Mouse (Mus musculus) gastrocnemius, postnatal 25 days (tissue): ENCODE data around the gene Mrtfb. TPM values are rescaled to one million over a fixed set of nuclear protein-coding genes. Genes with fewer than 3 reads are reported as not detected.

Experiments used
- DNase-seq: peaks from one replicate; pipeline ENCODE4 v3.0.0; 2022
- total RNA-seq, 2 experiments: library from RNA; stranded (reverse); gene quantifications; 1 replicate in 1 of 2; 2 replicates in 1 of 2; pipeline ENCODE4 v1.2.3; 2021

The Mrtfb gene
- total RNA-seq, 2 experiments from 2014 or later = 18.8 to 20.7 TPM

GRCm38 (mm10) chr16:13351268-13351667 is 95.0 kb downstream of the Mrtfb start:
- DNase-seq = no peak

GRCm38 (mm10) chr16:13353927-13354326 is 97.6 kb downstream of the Mrtfb start:
- no peak for DNase-seq

DNA sequence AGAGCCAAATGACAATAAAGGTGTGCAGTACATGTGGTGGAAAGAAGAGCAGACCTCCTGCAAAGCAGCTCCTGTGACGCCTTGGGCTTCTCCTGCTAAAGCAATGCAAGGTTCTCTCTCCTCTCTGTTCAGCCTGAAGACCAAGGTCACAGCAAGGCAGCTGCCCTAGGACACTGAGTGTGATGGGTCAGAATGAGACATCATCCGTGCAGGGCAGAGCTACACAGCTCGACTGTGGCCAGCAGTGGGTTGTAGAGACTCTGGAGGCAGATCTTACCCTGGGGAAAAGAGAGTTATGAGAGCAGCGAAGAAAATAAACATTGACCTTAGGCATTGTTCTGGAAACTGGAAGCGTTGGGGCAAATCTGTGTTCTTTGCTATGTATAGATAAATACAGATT is 98.2 kb downstream of the Mrtfb start:
- no peak for DNase-seq

- DNase-seq = peak; percentile 51
These were observed 101.8 kb downstream of the Mrtfb start for GRCm38 (mm10) chr16:13357806-13358679.

- DNase-seq = no peak
These were observed 102.5 kb downstream of the Mrtfb start for GRCm38 (mm10) chr16:13358741-13359140.

DNA sequence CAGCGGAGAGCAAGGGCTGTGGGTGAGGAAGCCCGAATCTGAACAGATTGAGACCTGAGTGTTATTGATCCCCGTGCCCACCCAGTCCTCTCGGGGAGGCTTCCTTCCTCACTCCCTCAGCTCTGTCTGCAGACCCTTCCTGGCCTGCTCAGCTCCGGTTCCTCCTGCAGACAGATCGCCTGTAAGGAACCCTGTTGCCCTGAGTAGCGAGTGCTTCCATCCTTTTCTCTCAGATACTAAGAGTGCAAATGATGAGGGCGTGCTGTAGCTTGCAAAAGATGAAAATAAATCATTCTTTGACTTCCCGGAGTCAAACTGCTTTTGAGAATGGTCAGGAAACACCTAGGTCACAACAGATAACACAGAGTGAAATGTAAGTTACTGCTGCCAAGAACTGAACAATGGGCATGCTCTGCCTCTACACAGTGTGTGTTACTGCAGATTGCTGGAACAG is 103.2 kb downstream of the Mrtfb start:
- DNase-seq = no peak

DNA sequence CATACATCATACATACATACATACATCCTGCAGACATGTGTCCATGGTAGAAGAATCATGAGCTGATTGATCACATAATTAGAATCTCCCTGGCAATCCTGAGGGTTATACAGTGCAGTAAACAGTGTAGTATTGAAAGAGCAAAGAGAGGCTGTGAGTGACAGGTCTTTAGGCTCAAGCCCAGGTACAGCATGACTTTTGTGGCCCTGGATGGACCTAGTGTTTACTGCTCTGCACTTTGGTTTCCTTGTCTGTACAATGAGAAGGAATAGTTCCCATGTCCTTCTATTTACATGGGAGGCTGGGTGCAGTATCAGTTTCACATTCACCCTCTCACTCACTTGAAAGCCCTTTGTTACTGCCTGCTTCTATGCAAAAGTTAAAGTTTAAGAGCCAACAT is 103.9 kb downstream of the Mrtfb start:
- no peak for DNase-seq

- DNase-seq = no peak
These were observed 104.6 kb downstream of the Mrtfb start for GRCm38 (mm10) chr16:13360835-13361234.

GRCm38 (mm10) chr16:13363141-13363540 is 106.9 kb downstream of the Mrtfb start:
- DNase-seq = no peak

DNA sequence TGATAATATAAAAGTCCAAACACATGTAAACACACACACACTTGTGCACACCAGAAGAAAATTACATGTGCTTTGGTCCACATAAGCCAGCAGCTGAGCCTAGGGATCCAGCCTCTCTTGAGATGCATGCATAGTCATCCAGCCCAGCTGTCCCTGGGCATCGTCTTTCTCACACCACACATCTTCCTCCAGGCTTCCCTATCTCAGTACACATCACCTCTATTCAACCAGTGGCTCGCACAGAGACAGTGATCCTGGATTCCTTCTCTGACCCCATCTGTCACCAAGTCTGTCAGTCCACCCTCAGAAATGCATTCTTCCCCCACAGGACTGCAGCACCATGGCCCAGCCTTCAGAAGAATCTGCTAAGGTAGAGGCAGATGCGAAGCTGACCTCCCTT is 107.9 kb downstream of the Mrtfb start:
- DNase-seq = no peak

DNA sequence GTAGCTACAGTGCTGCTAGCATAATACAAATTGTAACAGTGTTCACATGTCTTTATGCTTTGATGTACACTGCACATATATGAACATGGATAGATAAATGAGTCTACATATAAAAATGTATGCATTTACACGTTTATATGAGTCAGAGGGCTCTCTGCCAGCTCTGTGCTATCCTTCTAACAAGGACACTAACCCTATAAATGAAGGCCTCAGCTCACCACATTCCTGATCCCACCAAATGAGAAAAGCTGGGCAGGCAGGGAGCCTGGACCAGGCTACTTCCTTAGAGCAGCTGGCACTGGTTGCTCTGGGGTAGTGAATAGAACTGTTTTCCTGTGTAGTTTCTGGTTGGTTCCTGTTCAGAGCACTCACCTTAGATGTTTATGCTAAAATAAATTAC is 110.0 kb downstream of the Mrtfb start:
- DNase-seq = no peak

GRCm38 (mm10) chr16:13366802-13367465 is 110.7 kb downstream of the Mrtfb start:
- no peak for DNase-seq

DNA sequence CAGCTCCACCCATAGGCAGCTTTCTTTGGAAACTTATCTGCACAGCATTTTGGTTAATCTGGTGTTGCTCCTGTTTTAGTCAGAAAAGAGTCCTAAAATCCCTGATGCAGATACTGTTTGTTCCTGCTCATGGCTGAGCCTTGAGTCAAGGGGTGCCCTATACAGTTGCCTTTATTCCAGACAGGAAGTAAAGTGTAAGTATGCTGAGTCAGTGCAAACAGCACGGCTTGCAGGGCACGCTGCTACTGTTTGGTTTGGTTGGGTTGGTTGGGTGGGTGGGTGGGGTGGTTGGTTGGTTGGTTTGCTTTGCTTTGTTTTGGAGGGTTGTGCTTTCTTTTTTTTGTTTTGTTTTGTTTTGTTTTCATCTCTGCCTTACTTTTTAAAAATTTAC is 111.2 kb downstream of the Mrtfb start:
- DNase-seq = no peak

DNA sequence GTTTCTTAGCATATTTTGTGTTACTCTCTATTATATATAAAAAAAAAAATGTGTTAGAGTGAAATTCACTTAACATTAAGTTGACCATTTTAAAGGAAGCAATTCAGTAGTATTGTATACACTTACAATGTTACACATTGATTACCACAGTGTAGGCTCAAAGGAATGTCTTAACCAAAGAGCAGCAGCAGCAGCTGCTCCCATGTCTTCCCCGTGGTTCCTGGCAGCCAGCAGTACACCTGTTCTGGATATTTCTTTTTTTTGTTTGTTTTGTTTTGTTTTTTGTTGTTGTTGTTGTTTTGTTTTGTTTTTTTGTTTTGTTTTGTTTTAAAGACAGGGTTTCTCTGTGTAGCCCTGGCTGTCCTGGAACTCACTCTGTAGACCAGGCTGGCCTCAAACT is 112.4 kb downstream of the Mrtfb start:
- no peak for DNase-seq

GRCm38 (mm10) chr16:13371740-13372287 is 115.5 kb downstream of the Mrtfb start:
- DNase-seq = peak; percentile 91

DNA sequence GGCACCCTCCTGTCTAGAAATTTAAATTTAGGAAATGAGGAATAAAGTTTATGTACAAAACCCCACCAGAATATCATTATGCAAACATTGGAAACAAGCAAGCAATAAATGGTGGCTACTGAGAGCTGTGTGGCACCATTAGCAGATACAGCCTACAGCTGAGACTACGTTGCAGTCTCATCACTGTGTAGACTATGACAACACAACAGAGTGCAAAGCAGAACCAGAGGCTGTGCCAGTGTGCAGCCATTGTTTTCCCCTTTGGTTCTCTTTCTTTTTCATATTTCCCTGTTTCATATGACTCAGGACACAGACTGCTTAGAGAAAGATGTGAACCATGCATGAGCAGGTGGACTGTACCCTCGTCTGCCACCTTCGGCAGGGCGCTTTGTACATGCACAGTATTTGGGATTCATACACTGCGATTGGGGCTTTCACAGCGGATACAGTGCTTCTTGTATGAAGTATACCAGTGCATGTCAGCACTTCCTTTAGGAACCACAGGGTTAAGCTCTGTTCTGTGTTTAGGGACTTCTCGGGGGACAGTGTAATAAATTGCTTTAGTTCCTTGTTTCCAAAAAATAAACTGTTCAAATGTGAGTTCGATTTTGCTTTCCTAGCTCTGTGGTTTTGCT is 116.7 kb downstream of the Mrtfb start:
- no peak for DNase-seq

- no peak for DNase-seq
These were observed 120.7 kb downstream of the Mrtfb start for GRCm38 (mm10) chr16:13376947-13377486.

DNA sequence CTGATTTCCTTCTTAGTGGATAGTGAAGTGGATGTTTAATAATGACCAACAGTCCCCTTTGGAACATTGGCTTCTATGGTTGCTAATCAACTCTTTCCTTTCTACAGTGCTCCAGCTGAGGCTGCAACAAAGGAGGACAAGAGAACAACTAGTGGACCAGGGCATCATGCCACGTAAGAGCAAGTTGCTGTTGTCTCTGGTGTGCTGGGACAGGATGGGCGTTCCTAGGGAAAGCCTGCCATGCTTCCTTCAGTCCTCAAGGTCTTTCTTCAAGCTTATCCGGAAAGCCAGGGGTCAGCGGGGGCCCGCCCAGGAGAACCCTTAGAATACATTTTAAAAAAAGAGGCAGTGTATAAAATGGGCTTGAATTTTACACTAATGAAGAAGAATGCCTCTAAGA is 121.9 kb downstream of the Mrtfb start:
- peak; percentile 34 for DNase-seq

- no peak for DNase-seq
These were observed 123.6 kb downstream of the Mrtfb start for GRCm38 (mm10) chr16:13379865-13380264.

GRCm38 (mm10) chr16:13381771-13382170 is 125.5 kb downstream of the Mrtfb start:
- DNase-seq = no peak

- DNase-seq = no peak
These were observed 131.0 kb downstream of the Mrtfb start for GRCm38 (mm10) chr16:13387306-13387705.

GRCm38 (mm10) chr16:13400375-13400774 is 144.1 kb downstream of the Mrtfb start:
- no peak for DNase-seq
